Mouse (Mus musculus) testis, adult 2 months (tissue): ENCODE results near the gene Cabp2.
"Not testable (repeated sequence)": the region's sequence is repeated elsewhere in the genome, so short reads cannot be mapped to it uniquely, and the experiment has no call there.

Experiments used
- CTCF ChIP-seq: fragments of 200-500 bp; IDR thresholded peaks from 2 replicates; pipeline ENCODE4 v1.5.1; 2012; ENCODE audit warnings: low read depth, mild to moderate bottlenecking, inconsistent platforms, low read length, moderate library complexity; ENCODE audit not compliant: control insufficient read depth, insufficient read depth, insufficient replicate concordance
- POLR2A ChIP-seq: fragments of 200-500 bp; IDR thresholded peaks from 2 replicates; pipeline ENCODE4 v1.6.1; 2012; ENCODE audit warnings: low read depth, mild to moderate bottlenecking, inconsistent platforms, low read length, moderate library complexity; ENCODE audit not compliant: control insufficient read depth

DNA sequence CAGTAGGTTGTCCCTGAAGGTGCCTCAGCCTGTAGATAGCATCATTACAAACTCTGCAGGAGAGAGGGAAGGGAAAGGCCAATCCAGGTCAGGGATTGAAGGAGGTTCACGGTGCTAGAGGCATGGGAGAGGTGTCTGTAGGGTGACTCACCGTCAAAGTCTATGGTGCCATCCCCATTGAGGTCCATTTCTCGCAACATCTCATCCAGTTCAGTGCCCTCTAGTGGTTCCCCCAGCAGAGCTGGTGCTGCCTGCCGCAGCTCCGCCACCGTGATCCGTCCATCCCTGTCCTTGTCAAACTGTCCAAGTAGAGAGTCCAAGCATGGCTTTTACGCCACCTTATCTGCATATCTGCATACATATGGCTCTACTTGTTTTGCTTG, 54.6 kb downstream of the Cabp2 start:
- not testable (repeated sequence) for TF ChIP-seq POLR2A
- peak; percentile 15; the same call in 1 of the 2 replicates for TF ChIP-seq CTCF
